Mouse (Mus musculus) cerebellum, adult 2 months (tissue): ENCODE measurements at regions not wholly inside any gene's neighbourhood (a gene's known extent, or its start where the extent isn't known, plus 50 kb on each side); places are given as distances from the start of the nearest gene placed in this dataset.

Experiments
- CTCF ChIP-seq: fragments of 200-500 bp; IDR thresholded peaks from 2 replicates; pipeline ENCODE4 v1.5.1; 2011; ENCODE audit warnings: low read depth, mild to moderate bottlenecking, control low read depth, low read length, moderate library complexity, borderline replicate concordance; ENCODE audit not compliant: insufficient read depth
- POLR2A ChIP-seq: fragments of 200-500 bp; IDR thresholded peaks from 2 replicates; pipeline ENCODE4 v1.6.1; 2011; ENCODE audit warnings: low read length, control low read depth, borderline replicate concordance; ENCODE audit not compliant: insufficient read depth

- TF ChIP-seq CTCF (no peak), POLR2A (no peak)
These were observed 143.7 kb upstream of the Rprm start for GRCm38 (mm10) chr2:54229016-54229415.
